Mouse (Mus musculus) neutrophil, adult 5-6 weeks (primary cell): ENCODE results near the gene Maml2. TPM values are rescaled to one million over a fixed set of nuclear protein-coding genes. Genes with fewer than 3 reads are reported as not detected.
A peak's percentile ranks its signal among the peaks of the same experiment; 100 is the strongest.

Experiments
- ATAC-seq: fragments of 151-379, 151-347 bp; 2 replicates; pipeline ENCODE4 v1.8.0; 2017; ENCODE audit warnings: mild to moderate bottlenecking, moderate TSS enrichment; ENCODE audit not compliant: insufficient number of reproducible peaks, poor library complexity, low FRiP score, severe bottlenecking; ENCODE audit errors: extremely low read depth
- total RNA-seq: library from RNA; stranded (forward); fragments of 200-1000 nt; gene quantifications from 2 replicates; pipeline ENCODE4 v1.2.3, GENCODE M21; 2017

Maml2 gene
- total RNA-seq, 1 experiment from 2014 or later: 17.7 TPM

GRCm38 (mm10) chr9:13440911-13441310 is 143.2 kb downstream of the Maml2 start:
- no peak for ATAC-seq

GRCm38 (mm10) chr9:13442012-13442735 is 144.4 kb downstream of the Maml2 start:
- ATAC-seq: no peak

- peak; percentile 74; the same call in 1 of the 2 replicates for ATAC-seq
Measured at GRCm38 (mm10) chr9:13443484-13444211, 145.9 kb downstream of the Maml2 start.

GRCm38 (mm10) chr9:13446236-13446635 is 148.5 kb downstream of the Maml2 start:
- ATAC-seq: peak; percentile 47; the same call in 1 of the 2 replicates

- ATAC-seq: no peak
Measured at GRCm38 (mm10) chr9:13446703-13447285, 149.0 kb downstream of the Maml2 start, which contains the start of gene Gm17571. Gene Gm17571, minus strand, starts transcription at chr9:13446753.

- no peak for ATAC-seq
Measured at GRCm38 (mm10) chr9:13448716-13449115, 151.0 kb downstream of the Maml2 start.

GRCm38 (mm10) chr9:13454651-13455123 is 156.9 kb downstream of the Maml2 start:
- no peak for ATAC-seq

- ATAC-seq: no peak
Measured at GRCm38 (mm10) chr9:13455231-13455630, 157.5 kb downstream of the Maml2 start.

- ATAC-seq: no peak
Measured at GRCm38 (mm10) chr9:13457774-13458173, 160.0 kb downstream of the Maml2 start.

- no peak for ATAC-seq
Measured at GRCm38 (mm10) chr9:13459371-13459770, 161.6 kb downstream of the Maml2 start.

GRCm38 (mm10) chr9:13460012-13460411 is 162.3 kb downstream of the Maml2 start:
- ATAC-seq: no peak

- ATAC-seq: no peak
Measured at GRCm38 (mm10) chr9:13460926-13461325, 163.2 kb downstream of the Maml2 start.

- no peak for ATAC-seq
Measured at GRCm38 (mm10) chr9:13465358-13466020, 167.7 kb downstream of the Maml2 start.

- ATAC-seq: peak; percentile 86
Measured at GRCm38 (mm10) chr9:13466351-13466750, 168.6 kb downstream of the Maml2 start.

GRCm38 (mm10) chr9:13466816-13467215 is 169.1 kb downstream of the Maml2 start:
- ATAC-seq: no peak

- no peak for ATAC-seq
Measured at GRCm38 (mm10) chr9:13467745-13468144, 170.0 kb downstream of the Maml2 start.

GRCm38 (mm10) chr9:13468778-13469177 is 171.0 kb downstream of the Maml2 start:
- ATAC-seq: peak; percentile 54

- ATAC-seq: no peak
Measured at GRCm38 (mm10) chr9:13470013-13470412, 172.3 kb downstream of the Maml2 start.

GRCm38 (mm10) chr9:13474951-13475350 is 177.2 kb downstream of the Maml2 start:
- ATAC-seq: no peak
